Mouse (Mus musculus) adrenal gland, postnatal 25 days (tissue): Measurements from ENCODE around the gene Cd177. TPM values are rescaled to one million over a fixed set of nuclear protein-coding genes. Genes with fewer than 3 reads are reported as not detected.

Experiments
- total RNA-seq: library from RNA; stranded (reverse); gene quantifications from 2 replicates; pipeline ENCODE4 v1.2.3, GENCODE M21; 2021

Gene Cd177
- total RNA-seq, 1 experiment from 2014 or later = not detected

Other genes starting within 250 kb of the Cd177 start
- gene AC161166.1, start 247.9 kb downstream of the Cd177 start, total RNA-seq = not detected in 2 replicates
- 24.5 and 29.5 TPM in 2 replicates for gene Irgq, start 229.6 kb downstream of the Cd177 start, total RNA-seq
- gene Pinlyp, start 214.2 kb downstream of the Cd177 start, total RNA-seq = not detected in 2 replicates
- gene Xrcc1, start 214.0 kb downstream of the Cd177 start, total RNA-seq = 38.0 and 51.2 TPM in 2 replicates
- gene Ethe1, start 172.8 kb downstream of the Cd177 start, total RNA-seq = 26.0 and 38.2 TPM in 2 replicates
- gene Zfp575, start 172.7 kb downstream of the Cd177 start, total RNA-seq = 0.39 TPM in 1 of 2 replicates, not detected in the other
- gene Phldb3, start 149.5 kb downstream of the Cd177 start, total RNA-seq = 7.1 and 7.4 TPM in 2 replicates
- gene Lypd3, start 123.8 kb downstream of the Cd177 start, total RNA-seq = 1.5 and 1.7 TPM in 2 replicates
- gene Tex101, start 83.6 kb downstream of the Cd177 start, total RNA-seq = not detected in 2 replicates
- gene BC049730, start 51.1 kb downstream of the Cd177 start, total RNA-seq = not detected in 2 replicates
- gene Gm4763, start 33.4 kb downstream of the Cd177 start, total RNA-seq = not detected in 2 replicates
- gene Ceacam10, start 16.9 kb upstream of the Cd177 start, total RNA-seq = 0.36 TPM in 1 of 2 replicates, not detected in the other
- gene Gm9844, start 101.9 kb upstream of the Cd177 start, total RNA-seq = 0.94 TPM in 1 of 2 replicates, not detected in the other
- not detected in 2 replicates for gene Lypd4, start 109.6 kb upstream of the Cd177 start, total RNA-seq
- gene Dmrtc2, start 109.7 kb upstream of the Cd177 start, total RNA-seq = not detected in 2 replicates
- gene Rps19, start 124.1 kb upstream of the Cd177 start, total RNA-seq = 564 and 876 TPM in 2 replicates
- 0.91 and 1.0 TPM in 2 replicates for gene Cd79a, start 137.1 kb upstream of the Cd177 start, total RNA-seq
- 126 and 138 TPM in 2 replicates for gene Arhgef1, start 142.6 kb upstream of the Cd177 start, total RNA-seq
- gene Gm4881, start 184.2 kb upstream of the Cd177 start, total RNA-seq = not detected in 2 replicates
- gene Rabac1, start 212.4 kb upstream of the Cd177 start, total RNA-seq = 244 and 300 TPM in 2 replicates
- 84.1 and 110 TPM in 2 replicates for gene Atp1a3, start 245.6 kb upstream of the Cd177 start, total RNA-seq